Mouse (Mus musculus): Measurements from ENCODE around the gene Prps1. TPM values are rescaled to one million over a fixed set of nuclear protein-coding genes. Genes with fewer than 3 reads are reported as not detected.
A peak's percentile ranks its signal among the peaks of the same experiment; 100 is the strongest.

Prps1 gene
- polyA plus RNA-seq, 1 experiment from 2014 or later: 32.6 TPM

DNA sequence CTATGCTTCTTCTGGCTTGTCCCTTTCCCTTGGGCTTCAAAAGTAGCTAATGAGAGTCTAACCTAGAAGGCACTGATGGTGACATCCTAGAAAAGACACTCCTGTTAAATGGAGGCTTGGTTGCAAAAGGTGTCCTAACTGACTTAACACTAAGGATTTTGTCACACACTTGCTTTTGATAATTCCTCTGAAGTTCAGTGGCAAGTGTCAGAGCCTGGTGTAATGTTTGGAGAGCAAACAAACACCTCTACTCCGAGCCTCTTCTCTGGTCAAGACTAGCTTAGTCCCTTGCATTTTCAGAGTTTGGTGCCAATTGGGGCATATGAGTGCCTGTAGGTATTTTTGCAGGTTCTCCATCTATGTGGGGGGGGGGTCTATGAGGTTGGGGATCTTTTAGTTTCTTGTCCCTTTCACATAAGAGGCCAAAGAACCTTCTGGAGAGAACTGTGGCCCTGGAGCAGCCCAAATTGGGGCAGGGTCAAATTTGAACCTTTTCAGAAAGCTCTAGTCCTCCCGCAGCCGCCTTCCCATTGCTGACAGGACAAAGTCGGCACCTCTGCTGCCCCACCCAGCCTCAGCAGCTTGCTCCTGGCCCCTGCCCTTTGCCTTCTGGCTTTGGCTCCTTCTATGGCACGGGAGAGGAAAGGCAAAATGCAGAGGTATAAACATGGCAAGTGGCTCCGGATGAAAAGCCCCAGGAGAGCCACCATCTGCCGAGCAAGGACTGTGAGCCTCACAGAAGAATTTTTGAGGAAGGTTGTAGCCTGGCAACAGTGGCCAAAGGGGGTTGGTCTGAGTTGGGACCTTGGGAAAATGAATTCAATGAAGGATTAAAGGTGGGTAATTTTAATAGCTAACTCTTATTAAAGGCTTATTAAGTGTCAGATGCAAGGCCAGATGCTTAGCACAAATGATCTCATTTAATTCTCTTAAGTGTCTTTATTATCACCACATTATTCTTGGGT, 55.6 kb downstream of the Prps1 start:
- H3K27me3 ChIP-seq (ENCODE audit: insufficient read depth, low read length): no peaks in the 10 kb centered on the region
- DNase-seq (ENCODE audit: low spot score) (no peak), ATAC-seq (replicated peaks; ENCODE audit: low FRiP score, low read depth) (no peak)
- H3K4me1 ChIP-seq (replicated peaks; ENCODE audit: insufficient read depth, low read length): no peaks in the 10 kb centered on the region
- H3K9ac ChIP-seq (ENCODE audit: low read depth, low read length): no peak overlapping the region
- peak overlapping the region; percentile 60; the same call in 1 of the 2 replicates for H3K27ac ChIP-seq
- 63% methylated on average over 7 of the region's 7 CpGs for WGBS
- H3K9me3 ChIP-seq (replicated peaks; ENCODE audit: low read length): no peaks in the 10 kb centered on the region
- no peak for TF ChIP-seq CTCF (IDR thresholded peaks at IDR 0.05; ENCODE audit: low read depth)
- no peaks in the 10 kb centered on the region for H3K36me3 ChIP-seq (ENCODE audit: insufficient read depth, low read length)
- no peak overlapping the region for H3K4me2 ChIP-seq (ENCODE audit: low read length)
- no peak overlapping the region for H3K4me3 ChIP-seq (replicated peaks; ENCODE audit: low read depth, low read length)

DNA sequence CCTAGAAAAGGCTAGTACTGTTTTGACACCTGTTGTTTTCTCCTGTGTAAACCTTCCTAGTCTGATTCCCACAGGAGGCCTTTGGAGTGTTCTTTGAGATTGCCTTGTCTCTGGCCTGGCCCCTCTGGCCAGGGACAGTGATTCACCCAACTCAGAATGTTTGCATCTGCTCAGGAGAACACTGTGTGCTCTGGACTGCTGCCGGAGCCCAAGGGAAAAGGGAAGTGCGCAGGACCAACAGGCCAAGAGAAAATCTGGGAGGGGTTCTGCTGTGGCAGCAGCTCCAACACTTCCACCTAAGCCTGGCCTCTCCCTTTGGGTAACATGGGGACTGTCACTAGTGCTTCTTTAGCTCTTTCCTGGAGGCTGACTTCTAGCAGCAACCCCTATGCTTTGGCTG, 57.0 kb downstream of the Prps1 start:
- Histone ChIP-seq H3K27ac (no peak overlapping the region), H3K4me2 (ENCODE audit: low read length) (no peak overlapping the region), H3K4me3 (replicated peaks; ENCODE audit: low read depth, low read length) (no peak overlapping the region), H3K9ac (ENCODE audit: low read depth, low read length) (no peak overlapping the region), H3K36me3 (ENCODE audit: insufficient read depth, low read length) (no peaks in the 10 kb centered on the region), H3K9me3 (replicated peaks; ENCODE audit: low read length) (no peaks in the 10 kb centered on the region), H3K27me3 (ENCODE audit: insufficient read depth, low read length) (no peaks in the 10 kb centered on the region; the same call in 1 of the 2 replicates), H3K4me1 (replicated peaks; ENCODE audit: insufficient read depth, low read length) (no peaks in the 10 kb centered on the region)
- no peak for TF ChIP-seq CTCF (IDR thresholded peaks at IDR 0.05; ENCODE audit: low read depth)
- DNase-seq (ENCODE audit: low spot score) (no peak), ATAC-seq (replicated peaks; ENCODE audit: low FRiP score, low read depth) (no peak)
- 90% methylated on average over 2 of the region's 2 CpGs for WGBS

DNA sequence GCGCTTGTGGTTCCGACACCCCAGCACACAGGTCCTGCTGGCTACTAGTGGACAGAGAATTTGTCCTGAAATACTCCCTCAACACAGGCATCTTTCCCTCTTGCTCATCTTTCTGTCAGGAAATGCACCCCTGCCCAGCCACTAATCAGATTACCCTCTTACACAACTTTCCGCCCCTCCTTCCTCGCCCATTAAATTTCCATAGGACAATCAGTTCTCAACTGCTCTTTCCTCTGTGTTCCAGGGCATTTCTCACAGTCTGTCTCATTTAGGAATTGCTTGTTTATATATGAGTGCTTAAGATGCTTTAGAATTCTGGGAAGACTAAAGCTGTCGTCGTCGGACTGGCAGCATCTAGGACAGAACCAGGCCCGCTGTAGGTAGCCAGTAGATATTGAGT, 61.9 kb downstream of the Prps1 start:
- H3K4me3 ChIP-seq (replicated peaks; ENCODE audit: low read depth, low read length): no peak overlapping the region
- ATAC-seq (replicated peaks; ENCODE audit: low FRiP score, low read depth) (no peak), DNase-seq (ENCODE audit: low spot score) (no peak)
- 83% methylated on average over 8 of the region's 8 CpGs for WGBS
- H3K4me1 ChIP-seq (replicated peaks; ENCODE audit: insufficient read depth, low read length): no peaks in the 10 kb centered on the region
- no peaks in the 10 kb centered on the region for H3K36me3 ChIP-seq (ENCODE audit: insufficient read depth, low read length)
- H3K4me2 ChIP-seq (ENCODE audit: low read length): no peak overlapping the region
- no peak for TF ChIP-seq CTCF (IDR thresholded peaks at IDR 0.05; ENCODE audit: low read depth)
- no peak overlapping the region for H3K27ac ChIP-seq
- no peak overlapping the region for H3K9ac ChIP-seq (ENCODE audit: low read depth, low read length)
- peaks cover 3% of the 10 kb centered on the region for H3K27me3 ChIP-seq (ENCODE audit: insufficient read depth, low read length)
- no peaks in the 10 kb centered on the region for H3K9me3 ChIP-seq (replicated peaks; ENCODE audit: low read length)

DNA sequence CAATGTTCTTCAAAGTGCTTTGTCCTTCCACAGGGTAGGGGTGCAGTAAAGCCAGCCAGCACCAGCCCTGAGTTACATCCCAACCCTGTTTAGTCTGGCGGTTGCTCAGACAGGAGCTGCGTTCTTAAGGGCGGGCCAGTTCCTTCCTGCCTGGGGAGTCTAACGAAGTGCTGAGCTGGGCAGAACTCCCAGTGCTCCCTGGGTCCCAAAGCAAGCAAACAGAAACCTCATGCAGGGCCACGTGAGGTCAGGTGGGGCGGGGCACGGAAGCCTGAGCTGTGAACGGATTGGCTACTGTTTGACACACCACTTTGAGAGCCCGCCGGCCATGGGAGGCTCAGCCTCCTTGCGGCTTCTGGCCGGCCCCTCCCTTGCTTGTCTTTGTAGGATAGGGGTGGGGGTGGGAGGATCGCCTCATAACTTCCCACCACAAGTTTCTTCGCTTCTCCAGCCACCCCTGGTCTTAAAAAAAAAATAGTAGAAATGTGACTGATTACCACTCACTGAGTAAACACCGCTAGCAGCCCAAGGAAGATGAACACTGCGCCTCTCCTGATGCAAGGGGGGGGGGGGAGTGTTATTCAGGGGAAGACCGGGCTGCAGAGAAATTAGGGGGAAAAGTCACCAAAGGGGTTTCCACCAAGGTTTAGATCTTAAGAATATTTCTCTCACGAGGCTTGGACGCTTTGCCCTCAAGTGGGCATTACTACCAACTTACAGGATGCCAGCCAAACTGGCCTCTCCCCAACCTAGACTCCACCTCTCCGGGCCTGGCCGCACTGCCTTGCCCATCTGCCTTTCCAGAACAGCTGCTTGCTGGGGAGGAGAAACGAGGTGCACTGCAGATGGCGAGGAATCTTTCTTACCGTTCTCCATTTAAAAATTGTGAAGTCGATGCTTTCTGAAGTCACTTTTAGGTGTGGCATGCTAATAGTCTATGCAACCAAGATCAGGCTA, 64.0 kb downstream of the Prps1 start:
- 32% methylated on average over 25 of the region's 25 CpGs for WGBS
- no peaks in the 10 kb centered on the region for H3K4me1 ChIP-seq (replicated peaks; ENCODE audit: insufficient read depth, low read length)
- ATAC-seq (replicated peaks; ENCODE audit: low FRiP score, low read depth): peak; percentile 95
- peak overlapping the region; percentile 43 for H3K4me2 ChIP-seq (ENCODE audit: low read length)
- H3K9ac ChIP-seq (ENCODE audit: low read depth, low read length): no peak overlapping the region
- no peaks in the 10 kb centered on the region for H3K36me3 ChIP-seq (ENCODE audit: insufficient read depth, low read length)
- H3K27ac ChIP-seq: peak overlapping the region; percentile 82
- H3K27me3 ChIP-seq (ENCODE audit: insufficient read depth, low read length): peaks cover 3% of the 10 kb centered on the region
- no peaks in the 10 kb centered on the region for H3K9me3 ChIP-seq (replicated peaks; ENCODE audit: low read length)
- H3K4me3 ChIP-seq (replicated peaks; ENCODE audit: low read depth, low read length): no peak overlapping the region
- peak; percentile 89 for DNase-seq (ENCODE audit: low spot score)
- TF ChIP-seq CTCF (IDR thresholded peaks at IDR 0.05; ENCODE audit: low read depth): no peak

DNA sequence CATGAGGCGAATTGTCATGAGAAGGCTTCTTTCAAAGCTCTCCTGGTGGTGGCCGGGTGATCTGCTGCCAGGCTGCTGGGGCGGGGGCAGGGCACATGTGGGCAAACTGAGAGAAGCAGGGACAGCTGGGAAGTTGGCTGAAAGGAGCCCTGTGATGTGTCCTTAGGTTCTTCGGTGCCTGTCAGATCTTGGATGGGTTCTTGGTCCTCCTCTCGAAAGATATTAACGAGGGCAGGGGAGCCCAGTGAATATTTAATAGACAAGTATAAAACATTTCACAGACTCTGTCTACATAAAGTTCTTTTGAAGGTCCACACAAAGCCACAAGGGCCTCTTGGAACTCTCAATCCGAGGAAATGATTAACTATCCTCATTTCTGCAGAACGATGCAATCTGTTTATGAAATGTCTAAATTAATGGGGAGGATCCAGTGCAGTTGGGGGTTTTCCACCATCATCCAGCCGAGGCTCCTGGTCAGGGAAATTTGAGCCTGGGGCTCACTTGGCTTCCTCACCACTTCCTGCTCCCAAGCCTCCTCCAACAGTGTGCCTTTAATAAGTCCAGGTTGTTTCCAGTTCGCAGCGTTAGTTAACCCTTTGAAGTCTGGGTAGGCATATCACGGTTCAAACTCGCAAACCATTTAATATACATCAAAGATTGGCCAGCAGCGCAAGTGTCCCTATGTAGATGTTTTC, 65.8 kb downstream of the Prps1 start:
- Histone ChIP-seq H3K4me1 (replicated peaks; ENCODE audit: insufficient read depth, low read length) (no peaks in the 10 kb centered on the region), H3K4me3 (replicated peaks; ENCODE audit: low read depth, low read length) (no peak overlapping the region), H3K9ac (ENCODE audit: low read depth, low read length) (no peak overlapping the region), H3K36me3 (ENCODE audit: insufficient read depth, low read length) (no peaks in the 10 kb centered on the region), H3K27ac (peak overlapping the region; percentile 47; the same call in 1 of the 2 replicates), H3K27me3 (ENCODE audit: insufficient read depth, low read length) (peaks cover 3% of the 10 kb centered on the region), H3K9me3 (replicated peaks; ENCODE audit: low read length) (no peaks in the 10 kb centered on the region), H3K4me2 (ENCODE audit: low read length) (no peak overlapping the region)
- 44% methylated on average over 14 of the region's 14 CpGs for WGBS
- ATAC-seq (replicated peaks; ENCODE audit: low FRiP score, low read depth): no peak; the same call in 1 of the 2 replicates
- peak; percentile 31; the same call in 1 of the 2 replicates for TF ChIP-seq CTCF (IDR thresholded peaks at IDR 0.05; ENCODE audit: low read depth)
- peak; percentile 43 for DNase-seq (ENCODE audit: low spot score)

Data from kidney, postnatal 0 days (tissue).